Mouse (Mus musculus) liver, embryonic 14.5 days (tissue): Measurements from ENCODE around the gene Sh3d19. TPM values are rescaled to one million over a fixed set of nuclear protein-coding genes. Genes with fewer than 3 reads are reported as not detected.

ENCODE experiments used
- ATAC-seq: fragments of 200-750 bp; cut with Nextera tagmentation; 2 replicates; pipeline ENCODE4 v1.8.0; 2017; ENCODE audit warnings: moderate number of reproducible peaks, mild to moderate bottlenecking, moderate library complexity; ENCODE audit not compliant: insufficient read depth
- DNase-seq, 3 experiments: peaks; one replicate each; pipeline ENCODE4 v3.0.0-alpha.2; 2012 to 2013; ENCODE audit warnings: low read depth in 3 of 3, low spot score in 3 of 3
- H3K27ac ChIP-seq: fragments of 300-500 bp; sonication (generic); 2 replicates; pipeline ENCODE4 v1.5.1; 2014; ENCODE audit warnings: moderate library complexity, mild to moderate bottlenecking, control low read depth, inconsistent platforms
- H3K27me3 ChIP-seq: fragments of 300-500 bp; sonication (generic); 2 replicates; pipeline ENCODE4 v1.6.1; 2014; ENCODE audit warnings: mild to moderate bottlenecking, low read length, moderate library complexity; ENCODE audit not compliant: control insufficient read depth, insufficient read depth
- H3K36me3 ChIP-seq: fragments of 300-500 bp; sonication (generic); replicated peaks from 2 replicates; pipeline ENCODE4 v1.6.1; 2014; ENCODE audit warnings: low read depth; ENCODE audit not compliant: control insufficient read depth, insufficient read depth
- H3K4me1 ChIP-seq, 2 experiments: fragments of 200-500 bp in 1 of 2; fragments of 300-500 bp in 1 of 2; sonication (generic) in 1 of 2; replicated peaks; 2 replicates each; pipeline ENCODE4 v1.6.1; 2012 to 2014; ENCODE audit warnings: antibody characterized with exemption in 1 of 2, inconsistent platforms in 1 of 2, low read length in 1 of 2; ENCODE audit not compliant: control insufficient read depth in 2 of 2, insufficient read depth in 2 of 2
- H3K4me2 ChIP-seq: fragments of 300-500 bp; sonication (generic); 2 replicates; pipeline ENCODE4 v1.6.1; 2014; ENCODE audit warnings: low read depth, mild to moderate bottlenecking, control low read depth, moderate library complexity
- H3K4me3 ChIP-seq, 2 experiments: fragments of 200-500 bp in 1 of 2; fragments of 300-500 bp in 1 of 2; sonication (generic) in 1 of 2; 2 replicates each; pipeline ENCODE4 v1.5.1; 2012 to 2014; ENCODE audit warnings: low read depth in 2 of 2, low read length in 2 of 2, mild to moderate bottlenecking in 2 of 2, control low read depth in 1 of 2, inconsistent platforms in 1 of 2, moderate library complexity in 1 of 2; ENCODE audit not compliant: insufficient read depth in 1 of 2
- H3K9ac ChIP-seq: fragments of 300-500 bp; sonication (generic); replicated peaks from 2 replicates; pipeline ENCODE4 v1.6.1; 2014; ENCODE audit warnings: mild to moderate bottlenecking, control low read depth, moderate library complexity
- H3K9me3 ChIP-seq: fragments of 300-500 bp; sonication (generic); 2 replicates; pipeline ENCODE4 v1.6.1; 2016; ENCODE audit warnings: low read length, mixed read lengths; ENCODE audit not compliant: control insufficient read depth
- CTCF ChIP-seq: IDR thresholded peaks from 2 replicates; pipeline ENCODE4 v1.5.1; 2016; ENCODE audit warnings: antibody characterized with exemption, low read depth, control low read depth
- EP300 ChIP-seq: IDR thresholded peaks from 2 replicates; pipeline ENCODE4 v1.6.1; 2016; ENCODE audit warnings: antibody characterized with exemption, low read depth
- WGBS: fragments of 180-500 bp; shearing (Covaris S2); extraction: QIAGEN DNeasy Blood & Tissue Kit; methylation state at CpG from one replicate; pipeline ENCODE4 v1.1.7; 2014; ENCODE audit not compliant: insufficient replicate concordance; 5-methylcytosine and 5-hydroxymethylcytosine counted together
- polyA plus RNA-seq, 2 experiments: library from polyadenylated mRNA; depleted of rRNA in 1 of 2; stranded (reverse) in 1 of 2; unstranded in 1 of 2; fragments of >200 nt; fragmentation: Nextera tagmentation in 1 of 2; extraction: Ambion mirVana in 1 of 2; gene quantifications; 2 replicates each; pipeline versions ENCODE4 v1.2.1 to v1.2.3; 2012 to 2014

Sh3d19 gene
- polyA plus RNA-seq, 2 experiments = 5.5 to 6.3 TPM

DNA sequence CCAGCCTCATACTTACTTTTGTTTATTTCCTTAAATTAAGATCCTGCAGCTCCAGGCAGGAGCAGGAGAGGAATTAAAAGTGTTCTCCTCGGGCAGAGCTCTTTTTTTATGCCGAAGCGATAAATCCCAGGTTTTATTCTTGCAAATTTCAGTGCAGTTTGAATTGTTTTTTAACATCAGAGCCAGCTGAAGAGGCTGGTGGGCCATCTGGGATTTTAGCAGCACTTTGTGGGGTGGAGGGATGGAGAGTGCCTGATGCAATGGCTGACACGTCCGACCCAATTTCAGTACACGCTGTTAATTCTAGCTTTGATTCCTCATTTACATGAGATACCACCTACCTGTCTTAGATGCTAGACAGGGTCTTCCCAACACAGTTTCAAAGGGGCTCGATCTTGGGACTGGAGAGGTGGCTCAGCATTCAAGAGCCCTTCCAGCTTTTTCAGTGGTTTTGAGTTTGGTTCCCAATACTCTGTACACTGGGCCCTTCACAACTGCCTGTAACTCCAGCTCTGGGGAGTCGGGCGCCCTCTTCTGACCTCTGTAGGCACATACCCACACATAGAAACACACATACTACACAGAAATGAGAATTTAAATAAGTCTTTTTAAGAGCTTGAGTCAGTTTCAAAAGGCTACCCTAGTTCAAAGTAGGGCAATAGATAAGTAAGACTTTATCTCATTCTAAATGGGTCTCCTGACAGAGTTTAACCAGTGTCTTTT is 76.9 kb downstream of the Sh3d19 start:
- Histone ChIP-seq H3K27me3 (no peaks in the 10 kb centered on the region), H3K4me3 (no peak overlapping the region), H3K4me1 (no peaks in the 10 kb centered on the region), H3K9me3 (no peaks in the 10 kb centered on the region), H3K4me2 (no peak overlapping the region), H3K27ac (no peak overlapping the region), H3K36me3 (no peaks in the 10 kb centered on the region), H3K9ac (no peak overlapping the region)
- DNase-seq (no peak), ATAC-seq (no peak)
- 74% methylated on average over 9 of the region's 9 CpGs for WGBS
- TF ChIP-seq CTCF (0 out of 2 replicates have a peak, but pooled peaks have one; percentile 17), EP300 (no peak)

DNA sequence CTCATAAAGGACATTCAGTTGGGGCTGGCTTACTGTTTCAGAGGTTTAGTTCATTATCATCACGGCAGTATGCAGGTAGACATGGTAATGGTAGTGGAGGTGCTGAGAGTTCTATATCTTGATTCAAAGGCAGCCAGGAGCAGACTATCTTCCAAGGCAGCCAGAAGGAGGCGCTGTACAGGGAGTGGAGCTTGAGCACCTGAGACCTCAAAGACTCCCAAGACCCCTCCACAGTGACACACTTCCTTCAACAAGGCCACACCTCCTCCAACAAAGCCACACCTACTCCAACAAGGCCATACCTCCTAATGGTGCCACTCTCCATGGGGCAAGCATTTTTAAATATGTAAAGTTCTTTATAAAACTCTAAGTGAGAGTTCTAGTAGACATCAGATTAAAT is 78.1 kb downstream of the Sh3d19 start:
- DNase-seq = no peak
- ATAC-seq = no peak
- H3K4me2 ChIP-seq = no peak overlapping the region
- H3K27me3 ChIP-seq = no peaks in the 10 kb centered on the region
- 68% methylated on average over 2 of the region's 2 CpGs for WGBS
- no peak overlapping the region for H3K9ac ChIP-seq
- H3K4me1 ChIP-seq = no peaks in the 10 kb centered on the region
- no peaks in the 10 kb centered on the region for H3K36me3 ChIP-seq
- no peaks in the 10 kb centered on the region for H3K9me3 ChIP-seq
- no peak overlapping the region for H3K4me3 ChIP-seq
- H3K27ac ChIP-seq = no peak overlapping the region
- TF ChIP-seq EP300 = no peak
- TF ChIP-seq CTCF = 0 out of 2 replicates have a peak, but pooled peaks have one; percentile 5

DNA sequence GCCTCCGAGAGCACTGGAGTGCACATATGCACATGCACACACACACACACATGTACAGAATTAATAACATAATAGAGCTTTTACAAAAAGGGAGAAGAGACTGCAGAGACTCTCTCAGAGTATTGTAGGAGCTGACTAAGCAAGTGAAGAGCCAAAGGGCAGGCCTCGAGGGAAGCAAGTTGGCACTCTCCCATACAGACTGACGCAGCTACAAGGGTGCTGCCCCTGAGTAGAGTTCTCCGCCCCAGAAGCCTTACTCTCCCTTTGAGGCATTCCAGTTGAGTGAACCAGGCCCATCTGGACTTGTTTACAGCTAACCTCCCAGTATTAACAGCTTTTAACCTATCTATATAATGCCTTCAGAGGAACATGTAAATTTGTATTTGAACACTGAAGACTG is 85.8 kb downstream of the Sh3d19 start:
- DNase-seq (no peak), ATAC-seq (no peak)
- H3K36me3 ChIP-seq = no peaks in the 10 kb centered on the region
- no peak overlapping the region for H3K4me3 ChIP-seq
- H3K27me3 ChIP-seq = no peaks in the 10 kb centered on the region
- H3K9ac ChIP-seq = no peak overlapping the region
- no peaks in the 10 kb centered on the region for H3K9me3 ChIP-seq
- TF ChIP-seq CTCF (no peak), EP300 (no peak)
- 67% methylated on average over 4 of the region's 4 CpGs for WGBS
- H3K27ac ChIP-seq = no peak overlapping the region
- H3K4me2 ChIP-seq = no peak overlapping the region
- H3K4me1 ChIP-seq = no peaks in the 10 kb centered on the region

DNA sequence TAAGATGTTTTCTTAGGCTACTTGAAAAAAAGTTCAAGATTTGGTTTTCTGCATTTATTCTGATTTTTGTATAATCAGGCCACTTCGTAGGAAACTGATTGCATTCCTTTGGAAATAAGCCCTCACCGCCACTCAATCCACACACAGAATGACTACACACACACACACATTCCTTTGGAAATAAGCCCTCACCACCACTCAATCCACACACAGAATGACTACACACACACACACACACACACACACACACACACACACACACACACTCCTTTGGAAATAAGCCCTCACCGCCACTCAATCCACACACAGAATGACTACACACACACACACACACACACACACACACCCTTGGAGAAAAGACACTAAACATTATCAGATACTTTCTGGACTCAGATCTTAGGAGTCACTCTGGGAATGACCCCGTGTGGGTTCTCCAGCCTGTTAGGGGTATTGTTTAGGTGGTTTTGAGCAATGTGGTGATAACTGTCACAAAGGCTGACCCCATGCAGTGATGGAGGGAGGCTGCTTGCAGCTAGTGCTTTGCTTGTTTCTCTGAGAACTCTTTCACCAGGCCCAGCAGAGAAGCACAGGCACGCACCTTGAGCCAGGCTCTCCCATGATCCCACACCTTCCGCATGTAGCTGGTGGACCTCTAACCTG is 86.7 kb downstream of the Sh3d19 start:
- Histone ChIP-seq H3K36me3 (no peaks in the 10 kb centered on the region), H3K27ac (no peak overlapping the region), H3K4me3 (no peak overlapping the region), H3K4me2 (no peak overlapping the region), H3K4me1 (no peaks in the 10 kb centered on the region), H3K9ac (no peak overlapping the region), H3K27me3 (no peaks in the 10 kb centered on the region), H3K9me3 (no peaks in the 10 kb centered on the region)
- ATAC-seq = no peak
- TF ChIP-seq EP300 (no peak), CTCF (no peak)
- DNase-seq = no peak
- WGBS = 74% methylated on average over 6 of the region's 6 CpGs

DNA sequence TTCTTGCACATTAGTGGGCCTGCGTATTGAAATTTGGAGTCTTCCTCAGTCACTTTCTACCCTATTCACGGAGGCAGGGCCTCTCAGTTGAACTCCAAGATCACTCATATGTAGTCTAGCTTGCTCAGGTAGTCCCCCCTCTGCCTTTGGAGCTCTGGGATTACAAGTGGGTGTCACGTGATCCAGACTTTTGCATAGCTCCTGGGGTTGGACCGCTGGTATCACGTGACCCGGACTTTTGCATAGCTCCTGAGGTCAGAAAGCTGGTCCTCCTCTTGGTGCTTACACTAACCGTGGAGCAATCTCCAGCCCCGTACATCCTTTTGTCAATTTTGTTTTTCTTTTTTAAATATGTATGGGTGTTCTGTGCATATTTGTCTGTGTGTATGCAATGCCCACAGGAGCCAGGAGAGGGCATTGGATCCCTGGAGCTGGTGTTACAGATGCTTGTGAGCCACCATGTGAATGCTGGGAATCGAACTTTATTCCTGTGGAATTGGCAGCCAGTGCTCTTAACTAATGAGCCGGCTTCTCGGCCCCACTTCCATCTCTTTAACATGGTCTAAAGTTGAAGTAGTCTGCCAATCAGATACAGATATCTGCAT is 98.8 kb downstream of the Sh3d19 start:
- H3K27me3 ChIP-seq = no peaks in the 10 kb centered on the region
- DNase-seq = no peak
- TF ChIP-seq CTCF (peak; percentile 65), EP300 (no peak)

More for the DNA sequence above, 98.8 kb downstream of the Sh3d19 start:
- Histone ChIP-seq H3K36me3 (no peaks in the 10 kb centered on the region), H3K9ac (no peak overlapping the region), H3K4me3 (no peak overlapping the region), H3K9me3 (no peaks in the 10 kb centered on the region), H3K27ac (no peak overlapping the region), H3K4me1 (no peaks in the 10 kb centered on the region), H3K4me2 (no peak overlapping the region)
- no peak for ATAC-seq
- WGBS = 77% methylated on average over 11 of the region's 11 CpGs
